Mouse (Mus musculus): ENCODE results near the gene Htt. TPM values are rescaled to one million over a fixed set of nuclear protein-coding genes. Genes with fewer than 3 reads are reported as not detected.

The Htt gene
- total RNA-seq, 2 experiments from 2014 or later = 29.0 to 31.4 TPM

Small RNAs within 50 kb of the gene (microRNA-seq; reads per million reads assigned to microRNA genes)
- gene Mir467g = not detected

Other genes starting within 250 kb of the Htt start
- gene Tnip2, start 247.7 kb upstream of the Htt start, total RNA-seq (2021) = 10 to 100 TPM; 28.0 to 28.4 TPM
- 10 to 100 TPM; 10.7 to 14.5 TPM for gene Sh3bp2, start 235.9 kb upstream of the Htt start, total RNA-seq (2021)
- 100 to 1,000 TPM; 215 to 240 TPM for gene Add1, start 188.1 kb upstream of the Htt start, total RNA-seq (2021)
- gene Mfsd10, start 124.5 kb upstream of the Htt start, total RNA-seq (2021) = 10 to 100 TPM; 77.7 to 83.0 TPM
- 10 to 100 TPM; 22.7 to 24.2 TPM for gene Nop14, start 101.6 kb upstream of the Htt start, total RNA-seq (2021)
- 1 to 10 TPM; 4.0 to 4.3 TPM for gene Grk4, start 101.4 kb upstream of the Htt start, total RNA-seq (2021)
- gene Msantd1, start 146.3 kb downstream of the Htt start, total RNA-seq (2021) = 1 to 10 TPM; 1.9 to 2.9 TPM
- 10 to 100 TPM; 57.1 to 64.9 TPM for gene Rgs12, start 187.7 kb downstream of the Htt start, total RNA-seq (2021)